Mouse (Mus musculus): ENCODE measurements at regions not wholly inside any gene's neighbourhood (a gene's known extent, or its start where the extent isn't known, plus 50 kb on each side); places are given as distances from the start of the nearest gene placed in this dataset.

DNA sequence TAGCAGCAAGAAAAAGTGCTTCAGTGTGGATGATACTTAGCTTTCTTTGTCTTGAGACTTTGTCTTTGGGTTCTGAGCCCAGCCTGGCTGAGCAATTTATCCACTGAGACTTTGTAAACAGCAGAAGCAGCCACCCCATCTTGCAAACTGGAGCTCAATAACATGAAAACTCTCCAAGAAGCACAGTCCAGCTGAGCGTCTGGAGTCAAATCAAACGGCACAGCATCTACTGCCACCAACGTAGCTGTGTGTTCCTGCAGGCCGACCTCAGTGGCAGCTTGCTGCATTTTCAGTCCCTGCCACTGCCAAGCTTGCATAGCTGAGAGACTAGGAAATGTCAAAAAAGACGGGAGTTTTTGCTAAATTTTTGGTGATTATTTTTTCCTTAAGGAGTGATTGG, 68.8 kb upstream of the Galnt17 start:
- DNase-seq (ENCODE audit: low read depth) = no peak

GRCm38 (mm10) chr5:131371341-131372134, 63.2 kb upstream of the Galnt17 start:
- peak; percentile 56 for DNase-seq (ENCODE audit: low read depth)

DNA sequence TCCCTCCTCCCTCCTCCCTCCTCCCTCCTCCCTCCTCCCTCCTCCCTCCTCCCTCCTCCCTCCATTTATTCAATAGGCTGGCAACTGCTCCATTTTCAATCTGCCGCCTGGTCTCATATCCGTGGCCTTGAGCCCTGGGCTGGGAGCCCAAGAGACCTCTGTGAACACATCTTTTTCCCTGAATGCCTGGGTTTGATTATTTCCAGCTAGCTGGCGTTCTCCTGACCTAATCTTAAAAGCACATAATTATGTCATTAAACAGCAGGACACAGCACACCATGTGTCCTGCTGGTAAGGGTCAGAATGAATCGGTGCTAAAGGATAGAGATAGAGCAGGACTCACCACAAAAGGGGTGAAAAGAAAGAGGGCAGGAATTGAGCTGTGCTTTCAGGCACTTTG, 59.2 kb upstream of the Galnt17 start:
- no peak for DNase-seq (ENCODE audit: low read depth)

GRCm38 (mm10) chr5:131359831-131360230, 51.5 kb upstream of the Galnt17 start:
- no peak for DNase-seq (ENCODE audit: low read depth)
